Mouse (Mus musculus): Measurements from ENCODE around the gene Ipp.
A peak's percentile ranks its signal among the peaks of the same experiment; 100 is the strongest.

Ipp gene

GRCm38 (mm10) chr4:116557306-116558121 is 50.2 kb downstream of the Ipp start, which contains the start of gene Gpbp1l1:
Gene Gpbp1l1, plus strand, starts transcription at chr4:116557658.
- peak; percentile 96 to 97 for DNase-seq (ENCODE audit: low read depth in 2 of 2, low spot score in 2 of 2)

GRCm38 (mm10) chr4:116558151-116558882 is 51.0 kb downstream of the Ipp start:
- DNase-seq (ENCODE audit: low read depth in 2 of 2, low spot score in 2 of 2) = peak in 1 of 2 experiments; percentile 10

Data from CD8-positive naive resting alpha-beta T cell, adult 2 months (primary cell).